Comparison of ENCODE assay signal across 8 mouse cellular contexts in genomic region chr9:37144251-37144650, GRCm38 (mm10). TPM values are rescaled to one million over a fixed set of nuclear protein-coding genes. Genes with fewer than 3 reads are reported as not detected.
A peak's percentile ranks its signal among the peaks of the same experiment; 100 is the strongest.
DNase-seq lines count a peak whose midpoint lies in the region; ATAC-seq lines count a peak whose summit lies in the region.

No protein-coding gene starts in this region.

- H3K27me3 ChIP-seq in kidney, embryonic 16.5 days (ENCODE audit: insufficient read depth, low read length): peaks cover 22% of the 10 kb centered on the region
- H3K27me3 ChIP-seq in forebrain, embryonic 16.5 days (replicated peaks; ENCODE audit: control insufficient read depth, insufficient read depth, low read length): 0 out of 2 replicates have a peak, but pooled peaks cover 2% of the 10 kb centered on the region
- peaks cover 85% of the 10 kb centered on the region for H3K27me3 ChIP-seq in limb, embryonic 10.5 days (ENCODE audit: low read depth, poor library complexity, severe bottlenecking)
- no peaks in the 10 kb centered on the region for H3K27me3 ChIP-seq in neural tube, embryonic 14.5 days (ENCODE audit: control insufficient read depth, insufficient read depth, low read length)

- DNase-seq in kidney, adult 18-20 months: no peak
- DNase-seq in limb, embryonic 10.5 days (ENCODE audit: low spot score): peak; percentile 80
- DNase-seq in frontal cortex, postnatal 25 days (ENCODE audit: low spot score in 2 of 2): no peak

- peak overlapping the region; percentile 94 for H3K9ac ChIP-seq in kidney, embryonic 16.5 days (replicated peaks; ENCODE audit: low read length)
- peak overlapping the region; percentile 85 for H3K9ac ChIP-seq in forebrain, embryonic 16.5 days (replicated peaks; ENCODE audit: low read depth, low read length)
- H3K9ac ChIP-seq in neural tube, embryonic 14.5 days (replicated peaks; ENCODE audit: low read depth, low read length): peak overlapping the region; percentile 95; the same call in 1 of the 2 replicates

- H3K4me1 ChIP-seq in kidney, embryonic 16.5 days (ENCODE audit: insufficient read depth, low read length): peaks cover 55% of the 10 kb centered on the region
- no peaks in the 10 kb centered on the region for H3K4me1 ChIP-seq in brown adipose tissue, adult 24 weeks (ENCODE audit: control insufficient read depth, insufficient read depth, insufficient read length, low read length)
- H3K4me1 ChIP-seq in forebrain, embryonic 16.5 days (replicated peaks; ENCODE audit: control insufficient read depth, insufficient read depth, low read length): peaks cover 32% of the 10 kb centered on the region
- H3K4me1 ChIP-seq in limb, embryonic 10.5 days: peaks cover 82% of the 10 kb centered on the region
- peaks cover 43% of the 10 kb centered on the region for H3K4me1 ChIP-seq in neural tube, embryonic 14.5 days (ENCODE audit: control insufficient read depth, insufficient read depth, low read length)

- peak overlapping the region; percentile 96 for H3K27ac ChIP-seq in kidney, embryonic 16.5 days (ENCODE audit: low read length)
- no peak overlapping the region for H3K27ac ChIP-seq in brown adipose tissue, adult 24 weeks (replicated peaks; ENCODE audit: low read depth, low read length)
- H3K27ac ChIP-seq in forebrain, embryonic 16.5 days (ENCODE audit: low read length): peak overlapping the region; percentile 60
- peak overlapping the region; percentile 85 for H3K27ac ChIP-seq in limb, embryonic 10.5 days
- peak overlapping the region; percentile 98 for H3K27ac ChIP-seq in neural tube, embryonic 14.5 days (ENCODE audit: low read depth, low read length)

- H3K36me3 ChIP-seq in kidney, embryonic 16.5 days (ENCODE audit: insufficient read depth, low read length): no peaks in the 10 kb centered on the region
- no peaks in the 10 kb centered on the region for H3K36me3 ChIP-seq in forebrain, embryonic 16.5 days (ENCODE audit: control insufficient read depth, insufficient read depth)
- H3K36me3 ChIP-seq in limb, embryonic 10.5 days: no peaks in the 10 kb centered on the region
- H3K36me3 ChIP-seq in neural tube, embryonic 14.5 days (ENCODE audit: control insufficient read depth, insufficient read depth, low read length): no peaks in the 10 kb centered on the region

- WGBS in kidney, embryonic 16.5 days: 2% methylated on average over 21 of the region's 21 CpGs
- 3% methylated on average over 21 of the region's 21 CpGs for WGBS in forebrain, embryonic 16.5 days
- under 1% methylated on average over 21 of the region's 21 CpGs for WGBS in limb, embryonic 10.5 days
- 1% methylated on average over 21 of the region's 21 CpGs for WGBS in neural tube, embryonic 14.5 days

- peak overlapping the region; percentile 89 for H3K4me2 ChIP-seq in kidney, embryonic 16.5 days (replicated peaks; ENCODE audit: low read depth, low read length)
- peak overlapping the region; percentile 51 for H3K4me2 ChIP-seq in forebrain, embryonic 16.5 days (ENCODE audit: low read length)
- peak overlapping the region; percentile 81 for H3K4me2 ChIP-seq in neural tube, embryonic 14.5 days (ENCODE audit: low read depth, low read length)

- ATAC-seq in kidney, embryonic 16.5 days (ENCODE audit: low FRiP score, low TSS enrichment): no peak
- ATAC-seq in forebrain, embryonic 16.5 days: no peak
- ATAC-seq in neural tube, embryonic 14.5 days (ENCODE audit: low read depth): peak; percentile 7; the same call in 1 of the 2 replicates
- no peak for ATAC-seq in frontal cortex, adult (ENCODE audit: low TSS enrichment)

- H3K4me3 ChIP-seq in kidney, embryonic 16.5 days (ENCODE audit: low read length): peak overlapping the region; percentile 78
- H3K4me3 ChIP-seq in brown adipose tissue, adult 24 weeks (ENCODE audit: insufficient read depth, low read depth, low read length): peak overlapping the region; percentile 55
- peak overlapping the region; percentile 60 for H3K4me3 ChIP-seq in forebrain, embryonic 16.5 days (replicated peaks; ENCODE audit: low read length)
- peak overlapping the region; percentile 63 for H3K4me3 ChIP-seq in limb, embryonic 10.5 days
- peak overlapping the region; percentile 88 for H3K4me3 ChIP-seq in neural tube, embryonic 14.5 days (ENCODE audit: low read depth, low read length)

- H3K9me3 ChIP-seq in kidney, embryonic 16.5 days (ENCODE audit: low read length): no peaks in the 10 kb centered on the region
- H3K9me3 ChIP-seq in forebrain, embryonic 16.5 days (ENCODE audit: control insufficient read depth, low read length): no peaks in the 10 kb centered on the region
- no peaks in the 10 kb centered on the region for H3K9me3 ChIP-seq in limb, embryonic 10.5 days (replicated peaks)
- no peaks in the 10 kb centered on the region for H3K9me3 ChIP-seq in neural tube, embryonic 14.5 days (ENCODE audit: control insufficient read depth, low read length)

RNA-seq across cellular contexts. Expression of gene Pknox2, which starts 3.0 kb away (rescaled TPM):
- polyA plus RNA-seq in kidney, embryonic 16.5 days (2015; fragmentation: Nextera tagmentation; extraction: Ambion mirVana): 11.0 and 12.7 TPM in 2 replicates
- 0.92 and 1.7 TPM in 2 replicates for polyA plus RNA-seq in brown adipose tissue, adult 24 weeks (2012; ENCODE audit: insufficient read depth, insufficient read length, missing spikeins)
- 24.5 and 26.9 TPM in 2 replicates for polyA plus RNA-seq in forebrain, embryonic 16.5 days (2015; fragmentation: Nextera tagmentation; extraction: Ambion mirVana)
- polyA plus RNA-seq in limb, embryonic 10.5 days (2016; fragmentation: Nextera tagmentation; extraction: Ambion mirVana): 6.2 and 11.7 TPM in 2 replicates
- 33.4 and 39.0 TPM in 2 replicates for polyA plus RNA-seq in neural tube, embryonic 14.5 days (2014; fragmentation: Nextera tagmentation; extraction: Ambion mirVana)
